In the genomic region with DNA sequence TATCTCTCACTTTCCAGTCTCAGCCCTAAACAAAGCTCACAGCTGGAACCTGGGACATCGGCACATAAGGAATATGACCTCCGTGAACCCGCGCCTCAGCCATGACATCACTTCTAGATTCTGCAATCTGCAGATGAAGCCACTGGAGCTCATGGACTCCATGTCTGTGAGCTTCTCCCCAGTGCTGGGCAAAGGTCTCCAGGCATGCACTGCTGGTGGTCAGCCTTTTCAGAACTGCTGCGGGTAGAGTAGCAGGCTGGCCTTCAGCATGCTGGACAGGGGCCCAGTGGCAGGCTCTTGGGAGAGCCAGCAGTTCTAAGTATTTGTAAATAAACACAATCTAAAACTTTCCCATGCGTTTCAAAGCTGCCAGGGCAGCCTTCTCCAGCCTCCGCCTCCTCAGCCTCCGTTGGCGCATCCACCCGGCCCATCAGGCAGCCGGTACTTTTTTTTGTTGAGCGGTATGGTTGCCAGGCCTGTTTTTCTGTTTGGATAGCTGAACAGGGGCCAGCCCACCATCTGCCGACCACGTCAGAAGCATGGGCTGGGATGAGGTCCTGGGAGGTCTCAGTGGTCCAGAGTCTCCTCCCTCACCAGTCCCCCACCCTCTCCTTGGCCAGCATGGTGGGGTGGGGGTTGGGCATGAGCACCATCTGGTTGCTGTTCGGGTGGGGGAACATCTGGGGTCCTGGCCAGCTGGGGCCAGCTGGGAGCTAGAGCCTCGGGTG, we compare ENCODE assay signal across 10 mouse cellular contexts. TPM values are rescaled to one million over a fixed set of nuclear protein-coding genes. Genes with fewer than 3 reads are reported as not detected.
A peak's percentile ranks its signal among the peaks of the same experiment; 100 is the strongest.
DNase-seq lines count a peak whose midpoint lies in the region; ATAC-seq and TF ChIP-seq lines count a peak whose summit lies in the region.
"Had no signal": no experiment of that assay in that cellular context is flagged by ENCODE, and none has a peak within 500 bp of the region (broad histone marks: within the 10 kb centered on the region; RNA-seq: fewer than 3 reads in every experiment).

No protein-coding gene starts in this region.

- no peaks in the 10 kb centered on the region for H3K79me2 ChIP-seq in myocyte (ENCODE audit: control insufficient read depth, insufficient read depth)

- peak; percentile 77 for DNase-seq in adipocyte (ENCODE audit: low spot score)
- peak; percentile 63 for DNase-seq in cerebellum, adult 11 months
- DNase-seq in limb, embryonic 10.5 days (ENCODE audit: low spot score): no peak
- no peak for DNase-seq in T-cell, adult 2 months (ENCODE audit: low spot score)

- peak overlapping the region; percentile 36; the same call in 1 of the 2 replicates for H3K27ac ChIP-seq in forebrain, embryonic 15.5 days (replicated peaks)
- H3K27ac ChIP-seq in hindbrain, embryonic 16.5 days (ENCODE audit: low read depth, low read length): peak overlapping the region; percentile 51; the same call in 1 of the 2 replicates
- peak overlapping the region; percentile 73 for H3K27ac ChIP-seq in limb, embryonic 10.5 days
- H3K27ac ChIP-seq: left cerebral cortex, adult 2 months had no signal

- H3K4me3 ChIP-seq in forebrain, embryonic 15.5 days: no peak overlapping the region
- no peak overlapping the region for H3K4me3 ChIP-seq in hindbrain, embryonic 16.5 days (ENCODE audit: low read length)
- peak overlapping the region; percentile 10; the same call in 1 of the 2 replicates for H3K4me3 ChIP-seq in limb, embryonic 10.5 days
- H3K4me3 ChIP-seq in myocyte: no peak overlapping the region
- H3K4me3 ChIP-seq: left cerebral cortex, adult 2 months had no signal

- H3K36me3 ChIP-seq in forebrain, embryonic 15.5 days: peaks cover 32% of the 10 kb centered on the region
- peaks cover 19% of the 10 kb centered on the region for H3K36me3 ChIP-seq in hindbrain, embryonic 16.5 days (ENCODE audit: control insufficient read depth, insufficient read depth, low read length)
- peaks cover 25% of the 10 kb centered on the region for H3K36me3 ChIP-seq in limb, embryonic 10.5 days
- H3K36me3 ChIP-seq in myocyte (ENCODE audit: control insufficient read depth, insufficient read depth): no peaks in the 10 kb centered on the region

- H3K4me2 ChIP-seq in forebrain, embryonic 15.5 days (replicated peaks): no peak overlapping the region
- no peak overlapping the region for H3K4me2 ChIP-seq in hindbrain, embryonic 16.5 days (ENCODE audit: low read length)
- peak overlapping the region; percentile 38 for H3K4me2 ChIP-seq in myocyte (ENCODE audit: low read depth)

- H3K9me3 ChIP-seq in forebrain, embryonic 15.5 days: no peaks in the 10 kb centered on the region
- no peaks in the 10 kb centered on the region for H3K9me3 ChIP-seq in hindbrain, embryonic 16.5 days (ENCODE audit: control insufficient read depth, low read length)
- no peaks in the 10 kb centered on the region for H3K9me3 ChIP-seq in limb, embryonic 10.5 days (replicated peaks)

- no peaks in the 10 kb centered on the region for H3K27me3 ChIP-seq in forebrain, embryonic 15.5 days
- H3K27me3 ChIP-seq in hindbrain, embryonic 16.5 days (replicated peaks; ENCODE audit: control insufficient read depth, insufficient read depth, low read length): no peaks in the 10 kb centered on the region
- peaks cover 4% of the 10 kb centered on the region; the same call in 1 of the 2 replicates for H3K27me3 ChIP-seq in limb, embryonic 10.5 days (ENCODE audit: low read depth, poor library complexity, severe bottlenecking)
- H3K27me3 ChIP-seq in myocyte (ENCODE audit: control insufficient read depth, insufficient read depth, insufficient read length): peaks cover 10% of the 10 kb centered on the region

- H3ac ChIP-seq in myocyte (ENCODE audit: control insufficient read depth, insufficient read length): no peak overlapping the region

- no peak for TF ChIP-seq POLR2A in myocyte (IDR thresholded peaks at IDR 0.05; ENCODE audit: insufficient read length, low read depth)

- peak; percentile 53 for ATAC-seq in forebrain, embryonic 15.5 days (replicated peaks)
- peak; percentile 63 for ATAC-seq in hindbrain, embryonic 16.5 days
- ATAC-seq in monocyte, adult 5-6 weeks (replicated peaks; ENCODE audit: insufficient number of reproducible peaks, low FRiP score, low TSS enrichment, poor library complexity, severe bottlenecking): no peak

- 33% methylated on average over 16 of the region's 16 CpGs for WGBS in forebrain, embryonic 15.5 days
- 28% methylated on average over 16 of the region's 16 CpGs for WGBS in hindbrain, embryonic 16.5 days
- WGBS in limb, embryonic 10.5 days: 28% methylated on average over 16 of the region's 16 CpGs

- H3K4me1 ChIP-seq in forebrain, embryonic 15.5 days: peaks cover 37% of the 10 kb centered on the region
- H3K4me1 ChIP-seq in hindbrain, embryonic 16.5 days (ENCODE audit: control insufficient read depth, insufficient read depth, low read depth, low read length): peaks cover 13% of the 10 kb centered on the region
- H3K4me1 ChIP-seq in limb, embryonic 10.5 days: peaks cover 79% of the 10 kb centered on the region

- H3K9ac ChIP-seq in forebrain, embryonic 15.5 days (replicated peaks): no peak overlapping the region
- H3K9ac ChIP-seq in hindbrain, embryonic 16.5 days (ENCODE audit: low read depth, low read length): no peak overlapping the region; the same call in 1 of the 2 replicates

TF ChIP-seq in myocyte, 11 proteins besides CTCF, POLR2A, EP300 and RAD21:
- TF ChIP-seq MYOD1 (IDR thresholded peaks at IDR 0.05; ENCODE audit: control insufficient read depth in 1 of 3, insufficient read length in 2 of 3, low read depth in 2 of 3): peak in 2 of 3 experiments; percentile 12 to 45
- TF ChIP-seq MAX (IDR thresholded peaks at IDR 0.05; ENCODE audit: low read depth): no peak
- TF ChIP-seq E2F4 (IDR thresholded peaks at IDR 0.05; ENCODE audit: insufficient read depth): no peak
- TF ChIP-seq SRF (IDR thresholded peaks at IDR 0.05; ENCODE audit: control insufficient read depth, insufficient read length, low read depth): no peak
- TF ChIP-seq USF1 (IDR thresholded peaks at IDR 0.05; ENCODE audit: low read depth): no peak
- peak in 1 of 3 experiments; percentile 67 for TF ChIP-seq MYOG (IDR thresholded peaks at IDR 0.05; ENCODE audit: control insufficient read depth in 1 of 3, insufficient read depth in 1 of 3, insufficient read length in 2 of 3, low read depth in 2 of 3)
- no peak for TF ChIP-seq POLR2AphosphoS2 (IDR thresholded peaks at IDR 0.05; ENCODE audit: insufficient read length, low read depth)
- peak; percentile 12 for TF ChIP-seq REST (IDR thresholded peaks at IDR 0.05; ENCODE audit: insufficient read depth, insufficient read length)
- no peak for TF ChIP-seq CEBPB (IDR thresholded peaks at IDR 0.05; ENCODE audit: insufficient read depth, poor library complexity, severe bottlenecking)
- no peak for TF ChIP-seq TCF3 (IDR thresholded peaks at IDR 0.05; ENCODE audit: insufficient read length, low read depth)
- TF ChIP-seq TCF12 (IDR thresholded peaks at IDR 0.05; ENCODE audit: insufficient read depth, poor library complexity, severe bottlenecking): no peak

RNA-seq across cellular contexts. Expression of gene Pabpn1l, which starts 17.1 kb away (rescaled TPM):
- not detected in 2 replicates for polyA plus RNA-seq in forebrain, embryonic 15.5 days (2015; fragmentation: Nextera tagmentation; extraction: Ambion mirVana)
- polyA plus RNA-seq in hindbrain, embryonic 16.5 days (2015; fragmentation: Nextera tagmentation; extraction: Ambion mirVana): not detected in 2 replicates
- polyA plus RNA-seq in limb, embryonic 10.5 days (2016; fragmentation: Nextera tagmentation; extraction: Ambion mirVana): not detected in 2 replicates
- polyA plus RNA-seq in myocyte (2012; fragmentation: generic; extraction: Trizol): 0.55 TPM
- total RNA-seq in monocyte, adult 5-6 weeks (2017): not detected in 3 replicates
- total RNA-seq: left cerebral cortex, adult 2 months had no signal
- polyA plus RNA-seq: testis, adult 2 months had no signal

RNA-seq across cellular contexts. Expression of gene Trappc2l, which starts 28.2 kb away (rescaled TPM):
- polyA plus RNA-seq in forebrain, embryonic 15.5 days (2015; fragmentation: Nextera tagmentation; extraction: Ambion mirVana): 80.4 and 87.9 TPM in 2 replicates
- polyA plus RNA-seq in hindbrain, embryonic 16.5 days (2015; fragmentation: Nextera tagmentation; extraction: Ambion mirVana): 109 and 110 TPM in 2 replicates
- 49.4 and 51.5 TPM in 2 replicates for polyA plus RNA-seq in limb, embryonic 10.5 days (2016; fragmentation: Nextera tagmentation; extraction: Ambion mirVana)
- polyA plus RNA-seq in myocyte (2012; fragmentation: generic; extraction: Trizol): 95.7 TPM
- 19.5 to 35.7 TPM (median 20.3 TPM) in 3 replicates for total RNA-seq in monocyte, adult 5-6 weeks (2017)

RNA-seq across cellular contexts. Expression of gene Galns, which starts 28.4 kb away (rescaled TPM):
- polyA plus RNA-seq in forebrain, embryonic 15.5 days (2015; fragmentation: Nextera tagmentation; extraction: Ambion mirVana): 4.4 and 4.5 TPM in 2 replicates
- polyA plus RNA-seq in hindbrain, embryonic 16.5 days (2015; fragmentation: Nextera tagmentation; extraction: Ambion mirVana): 8.7 TPM in 2 replicates
- 4.0 and 5.7 TPM in 2 replicates for polyA plus RNA-seq in limb, embryonic 10.5 days (2016; fragmentation: Nextera tagmentation; extraction: Ambion mirVana)
- 17.6 TPM for polyA plus RNA-seq in myocyte (2012; fragmentation: generic; extraction: Trizol)
- total RNA-seq in monocyte, adult 5-6 weeks (2017): 9.9 to 15.0 TPM (median 12.4 TPM) in 3 replicates

RNA-seq across cellular contexts. Expression of gene Cbfa2t3, which starts 59.2 kb away (rescaled TPM):
- 13.2 and 14.0 TPM in 2 replicates for polyA plus RNA-seq in forebrain, embryonic 15.5 days (2015; fragmentation: Nextera tagmentation; extraction: Ambion mirVana)
- polyA plus RNA-seq in hindbrain, embryonic 16.5 days (2015; fragmentation: Nextera tagmentation; extraction: Ambion mirVana): 12.6 and 18.3 TPM in 2 replicates
- 2.0 and 2.8 TPM in 2 replicates for polyA plus RNA-seq in limb, embryonic 10.5 days (2016; fragmentation: Nextera tagmentation; extraction: Ambion mirVana)
- polyA plus RNA-seq in myocyte (2012; fragmentation: generic; extraction: Trizol): 29.5 TPM
- 21.2 to 48.6 TPM (median 32.6 TPM) in 3 replicates for total RNA-seq in monocyte, adult 5-6 weeks (2017)

Comparison
In these comparisons a context has a peak if more than half of its experiments do, and no peak if none do; other contexts are left out.
1. DNase-seq: peak in adipocyte (single experiment) and cerebellum, adult 11 months (single experiment); none in limb, embryonic 10.5 days (single experiment) and T-cell, adult 2 months (single experiment).
2. Peak in every context shown above with its lines, with median percentiles within 50 percentile points of each other: H3K27ac ChIP-seq.